Mouse (Mus musculus) heart, embryonic 13.5 days (tissue): ENCODE data around the gene Gm5416. TPM values are rescaled to one million over a fixed set of nuclear protein-coding genes. Genes with fewer than 3 reads are reported as not detected.

Experiments used
- polyA plus RNA-seq: library from polyadenylated mRNA; unstranded; fragments of >200 nt; fragmentation: Nextera tagmentation; extraction: Ambion mirVana; gene quantifications from 2 replicates; pipeline ENCODE4 v1.2.1, GENCODE M21; 2015

Gm5416 gene
- polyA plus RNA-seq, 1 experiment from 2014 or later = not detected

Other genes starting within 250 kb of the Gm5416 start
- gene Kpna1, start 231.7 kb upstream of the Gm5416 start, polyA plus RNA-seq = 39.8 and 41.4 TPM in 2 replicates
- gene Wdr5b, start 169.2 kb upstream of the Gm5416 start, polyA plus RNA-seq = 6.2 and 6.7 TPM in 2 replicates
- 791 and 887 TPM in 2 replicates for gene Fam162a, start 138.8 kb upstream of the Gm5416 start, polyA plus RNA-seq
- 80.5 and 89.1 TPM in 2 replicates for gene Ccdc58, start 138.7 kb upstream of the Gm5416 start, polyA plus RNA-seq
- gene Csta1, start 79.2 kb upstream of the Gm5416 start, polyA plus RNA-seq = not detected in 2 replicates
- not detected in 2 replicates for gene Stfa2l1, start 53.6 kb upstream of the Gm5416 start, polyA plus RNA-seq
- gene Gm5483, start 26.2 kb upstream of the Gm5416 start, polyA plus RNA-seq = 0.70 and 2.8 TPM in 2 replicates
- 0.68 TPM in 1 of 2 replicates, not detected in the other for gene 2010005H15Rik, start 11.1 kb downstream of the Gm5416 start, polyA plus RNA-seq
- 2.4 and 4.3 TPM in 2 replicates for gene Stfa1, start 66.5 kb downstream of the Gm5416 start, polyA plus RNA-seq
- not detected in 2 replicates for gene BC117090, start 123.9 kb downstream of the Gm5416 start, polyA plus RNA-seq
- gene BC100530, start 157.3 kb downstream of the Gm5416 start, polyA plus RNA-seq = 2.1 and 2.6 TPM in 2 replicates
- 0.60 TPM in 1 of 2 replicates, not detected in the other for gene Stfa2, start 198.1 kb downstream of the Gm5416 start, polyA plus RNA-seq
- gene Stfa3, start 245.0 kb downstream of the Gm5416 start, polyA plus RNA-seq = 0.41 TPM in 1 of 2 replicates, not detected in the other